Mouse (Mus musculus): Measurements from ENCODE around the gene Misp.

DNA sequence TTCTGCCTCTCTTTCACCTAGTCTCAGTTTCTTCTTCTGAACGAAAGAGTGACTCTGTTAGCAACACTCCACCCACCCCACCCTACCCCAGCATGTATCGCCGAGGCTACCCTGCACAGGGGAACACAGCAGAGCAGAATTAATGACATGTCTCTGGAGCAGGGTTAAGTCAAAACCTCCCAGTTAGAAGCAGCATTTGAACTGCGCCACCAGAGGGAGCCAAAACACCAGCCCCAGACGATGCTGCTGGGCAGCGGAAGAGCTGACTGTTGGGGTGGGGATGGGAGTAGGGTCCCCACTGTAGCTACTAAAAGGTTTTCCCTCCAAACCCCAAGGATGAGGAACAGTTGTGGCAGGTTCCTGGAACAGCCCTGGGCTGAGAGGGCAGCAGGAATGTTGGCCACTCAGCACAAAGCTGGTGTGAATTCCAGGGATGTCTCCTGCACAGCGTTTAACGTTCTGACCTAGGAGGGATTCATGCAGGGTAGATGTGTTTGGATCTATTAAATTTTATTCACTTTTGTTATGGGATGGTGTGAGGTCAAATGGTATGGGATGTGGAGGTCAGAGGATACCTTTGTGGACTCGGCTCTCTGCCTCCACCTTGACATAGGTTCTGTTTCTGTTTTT, 14.1 kb downstream of the Misp start:
- no peak for TF ChIP-seq POLR2A (IDR thresholded peaks at IDR 0.05; ENCODE audit: low read depth, low read length)
- TF ChIP-seq CTCF (IDR thresholded peaks at IDR 0.05; ENCODE audit: borderline replicate concordance, insufficient read depth, low read length) = peak; percentile 92

Measured in embryonic fibroblast, embryonic 13.5 days (primary cell).